Mouse (Mus musculus) lung, postnatal 0 days (tissue): Measurements from ENCODE around the gene Ap3d1. TPM values are rescaled to one million over a fixed set of nuclear protein-coding genes. Genes with fewer than 3 reads are reported as not detected.

Source experiments
- ATAC-seq: fragments of 200-750 bp; cut with Nextera tagmentation; 2 replicates; pipeline ENCODE4 v1.8.0; 2017; ENCODE audit warnings: moderate library complexity
- DNase-seq: peaks from one replicate; pipeline ENCODE4 v3.0.0-alpha.2; 2016; ENCODE audit warnings: low spot score
- H3K27ac ChIP-seq: fragments of 300-500 bp; sonication (generic); 2 replicates; pipeline ENCODE4 v1.5.1; 2014; ENCODE audit warnings: antibody characterized with exemption, mild to moderate bottlenecking, low read length, mixed read lengths
- H3K27me3 ChIP-seq: fragments of 300-500 bp; sonication (generic); replicated peaks from 2 replicates; pipeline ENCODE4 v1.6.1; 2014; ENCODE audit warnings: low read length, mixed read lengths; ENCODE audit not compliant: insufficient read depth
- H3K36me3 ChIP-seq: fragments of 300-500 bp; sonication (generic); 2 replicates; pipeline ENCODE4 v1.6.1; 2014; ENCODE audit warnings: low read length, mixed read lengths; ENCODE audit not compliant: insufficient read depth
- H3K4me1 ChIP-seq: fragments of 300-500 bp; sonication (generic); 2 replicates; pipeline ENCODE4 v1.6.1; 2014; ENCODE audit warnings: antibody characterized with exemption, low read depth, low read length, mixed read lengths; ENCODE audit not compliant: insufficient read depth
- H3K4me2 ChIP-seq: fragments of 300-500 bp; sonication (generic); replicated peaks from 2 replicates; pipeline ENCODE4 v1.6.1; 2014; ENCODE audit warnings: low read depth, mild to moderate bottlenecking, low read length, moderate library complexity, mixed read lengths
- H3K4me3 ChIP-seq: fragments of 300-500 bp; sonication (generic); 2 replicates; pipeline ENCODE4 v1.5.1; 2014; ENCODE audit warnings: low read depth, low read length
- H3K9ac ChIP-seq: fragments of 300-500 bp; sonication (generic); replicated peaks from 2 replicates; pipeline ENCODE4 v1.6.1; 2014; ENCODE audit warnings: low read depth, mild to moderate bottlenecking
- H3K9me3 ChIP-seq: fragments of 300-500 bp; sonication (generic); 2 replicates; pipeline ENCODE4 v1.6.1; 2016; ENCODE audit warnings: low read length, mixed read lengths
- CTCF ChIP-seq: IDR thresholded peaks from 2 replicates; pipeline ENCODE4 v1.5.1; 2016; ENCODE audit warnings: antibody characterized with exemption, mild to moderate bottlenecking
- EP300 ChIP-seq: IDR thresholded peaks from 2 replicates; pipeline ENCODE4 v1.6.1; 2016; ENCODE audit warnings: antibody characterized with exemption, mild to moderate bottlenecking, control low read depth
- WGBS: fragments of 180-500 bp; shearing (Covaris S2); extraction: QIAGEN DNeasy Blood & Tissue Kit; methylation state at CpG from one replicate; pipeline ENCODE4 v1.1.7; 2014; 5-methylcytosine and 5-hydroxymethylcytosine counted together
- polyA plus RNA-seq: library from polyadenylated mRNA; unstranded; fragments of >200 nt; fragmentation: Nextera tagmentation; extraction: Ambion mirVana; gene quantifications from 2 replicates; pipeline ENCODE4 v1.2.1, GENCODE M21; 2015

Gene Ap3d1
- polyA plus RNA-seq, 1 experiment from 2014 or later: 49.3 TPM

DNA sequence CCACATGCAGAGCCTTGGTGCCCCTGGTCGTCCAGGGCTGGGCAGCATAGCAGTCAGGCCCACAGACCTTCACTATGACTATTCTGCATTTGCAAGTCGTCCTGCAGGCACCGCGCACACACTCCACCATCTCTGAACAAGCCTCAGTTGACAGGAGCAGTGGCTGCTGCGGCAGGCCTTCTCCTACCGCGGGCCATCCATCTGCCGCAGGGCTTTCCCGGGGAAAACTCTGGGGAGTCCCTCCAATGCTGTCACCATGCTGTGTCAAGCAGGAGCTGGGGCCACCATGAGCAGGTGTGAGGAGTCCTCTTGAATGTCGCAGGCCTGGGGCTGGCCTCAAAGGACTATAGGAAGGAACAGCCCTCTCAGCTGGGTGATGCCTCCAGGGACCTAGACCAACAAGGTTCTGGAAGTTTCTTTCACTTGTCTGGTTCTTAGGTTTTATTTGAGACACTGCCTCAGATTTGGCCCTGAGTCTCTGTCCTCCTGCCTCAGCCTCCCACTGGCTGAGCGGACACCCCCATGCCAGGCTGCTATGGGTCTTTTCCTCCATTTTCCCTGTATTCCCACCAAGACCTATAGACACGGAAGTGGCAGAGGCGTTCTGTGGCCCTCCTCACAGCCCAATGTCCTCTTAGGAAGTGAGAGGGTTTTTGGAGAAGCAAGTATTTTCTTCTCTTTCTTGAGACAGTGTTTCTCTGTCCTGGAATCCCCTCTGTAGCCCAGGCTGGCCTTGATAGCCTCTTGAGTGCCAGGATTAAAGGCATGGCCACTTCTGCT, 47.7 kb downstream of the Ap3d1 start:
- no peaks in the 10 kb centered on the region for H3K9me3 ChIP-seq
- peak overlapping the region; percentile 85 for H3K27ac ChIP-seq
- no peak overlapping the region for H3K4me3 ChIP-seq
- peaks cover 15% of the 10 kb centered on the region; the same call in 1 of the 2 replicates for H3K4me1 ChIP-seq
- ATAC-seq: no peak
- peaks cover 10% of the 10 kb centered on the region; the same call in 1 of the 2 replicates for H3K36me3 ChIP-seq
- no peak overlapping the region for H3K9ac ChIP-seq
- no peak overlapping the region for H3K4me2 ChIP-seq
- DNase-seq: no peak
- H3K27me3 ChIP-seq: no peaks in the 10 kb centered on the region
- WGBS: 87% methylated on average over 13 of the region's 13 CpGs
- TF ChIP-seq EP300: no peak

DNA sequence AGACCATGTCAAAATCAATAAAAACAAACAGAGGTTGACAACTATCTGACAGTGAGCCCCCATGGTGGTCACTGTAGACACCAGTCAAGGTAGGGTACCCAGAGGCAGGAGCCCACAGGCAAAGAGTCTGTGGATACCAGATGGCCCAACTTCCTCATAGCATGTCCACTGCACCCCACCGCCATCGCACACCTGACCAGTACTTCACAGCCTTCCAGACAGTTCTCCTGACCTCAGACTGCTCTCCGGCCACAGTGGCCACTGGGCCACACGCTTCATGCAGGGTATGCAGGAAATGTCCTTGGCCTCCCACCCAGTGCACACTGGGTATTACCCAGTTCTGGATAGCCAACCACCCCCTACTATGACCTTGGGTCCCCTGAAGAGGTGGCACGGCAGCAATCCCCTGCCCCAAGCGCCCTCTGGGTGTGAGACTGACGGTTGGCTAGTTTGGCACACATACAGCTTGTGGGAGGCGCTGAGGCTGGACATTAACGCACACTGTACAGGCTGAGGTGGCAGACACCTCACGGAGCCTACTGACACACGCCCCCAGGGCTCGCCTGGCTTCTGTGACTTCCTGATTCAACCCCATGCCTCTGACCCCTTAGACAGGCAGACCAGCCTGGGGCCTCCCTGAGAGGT, 48.5 kb downstream of the Ap3d1 start:
- Histone ChIP-seq H3K9me3 (no peaks in the 10 kb centered on the region), H3K27ac (no peak overlapping the region), H3K27me3 (no peaks in the 10 kb centered on the region), H3K36me3 (peaks cover 13% of the 10 kb centered on the region; the same call in 1 of the 2 replicates), H3K9ac (no peak overlapping the region), H3K4me3 (no peak overlapping the region), H3K4me2 (no peak overlapping the region), H3K4me1 (peaks cover 15% of the 10 kb centered on the region; the same call in 1 of the 2 replicates)
- DNase-seq (no peak), ATAC-seq (no peak)
- 83% methylated on average over 12 of the region's 12 CpGs for WGBS
- TF ChIP-seq EP300 (no peak), CTCF (no peak)

DNA sequence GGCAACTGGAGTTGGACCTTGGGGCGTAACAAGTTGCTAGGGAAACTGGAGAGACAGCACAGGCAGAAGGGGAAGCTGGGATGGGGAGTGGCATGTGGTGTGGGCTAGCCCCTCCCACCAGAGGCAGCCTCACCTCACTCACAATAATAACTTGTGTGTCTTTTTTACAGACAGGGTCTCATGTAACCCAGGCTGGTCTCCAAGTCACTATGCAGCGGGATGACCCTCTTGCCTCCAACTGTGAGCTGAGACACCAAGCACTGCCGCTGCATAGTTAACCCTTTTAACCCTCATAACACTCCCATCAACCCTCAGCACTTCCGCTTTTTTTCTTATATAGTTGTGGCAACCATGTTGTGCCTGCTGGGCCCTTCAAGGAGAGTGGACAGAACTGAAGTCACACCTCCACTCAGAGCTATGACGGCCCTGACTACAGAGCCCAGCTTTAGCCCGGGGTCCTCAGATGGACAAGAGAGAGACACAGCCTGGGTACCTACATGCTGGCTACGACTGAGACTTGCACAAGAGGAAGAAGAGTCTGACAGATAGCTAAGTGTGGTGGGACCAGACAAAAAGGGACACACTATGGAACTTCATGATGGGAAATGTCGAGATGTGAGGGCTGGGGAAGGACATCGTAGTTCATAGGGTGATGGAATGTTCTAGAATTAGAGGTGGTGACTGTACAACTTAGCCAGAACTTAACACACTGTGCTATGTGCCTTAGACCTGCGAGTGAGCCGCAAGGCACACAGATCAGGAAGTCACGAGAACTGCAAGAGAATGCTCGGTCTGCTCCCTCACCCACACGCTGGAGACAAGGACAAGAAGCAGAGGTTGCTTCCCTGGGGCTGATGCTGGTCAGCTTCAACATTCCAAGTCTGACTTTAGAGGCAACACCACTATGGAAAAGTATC, 49.6 kb downstream of the Ap3d1 start:
- Histone ChIP-seq H3K4me3 (no peak overlapping the region), H3K36me3 (peaks cover 13% of the 10 kb centered on the region; the same call in 1 of the 2 replicates), H3K9ac (no peak overlapping the region), H3K4me1 (peaks cover 15% of the 10 kb centered on the region; the same call in 1 of the 2 replicates), H3K9me3 (no peaks in the 10 kb centered on the region), H3K4me2 (no peak overlapping the region), H3K27me3 (no peaks in the 10 kb centered on the region), H3K27ac (peak overlapping the region; percentile 32; the same call in 1 of the 2 replicates)
- TF ChIP-seq CTCF (no peak), EP300 (no peak)
- ATAC-seq (no peak), DNase-seq (no peak)
- 73% methylated on average over 14 of the region's 14 CpGs for WGBS

DNA sequence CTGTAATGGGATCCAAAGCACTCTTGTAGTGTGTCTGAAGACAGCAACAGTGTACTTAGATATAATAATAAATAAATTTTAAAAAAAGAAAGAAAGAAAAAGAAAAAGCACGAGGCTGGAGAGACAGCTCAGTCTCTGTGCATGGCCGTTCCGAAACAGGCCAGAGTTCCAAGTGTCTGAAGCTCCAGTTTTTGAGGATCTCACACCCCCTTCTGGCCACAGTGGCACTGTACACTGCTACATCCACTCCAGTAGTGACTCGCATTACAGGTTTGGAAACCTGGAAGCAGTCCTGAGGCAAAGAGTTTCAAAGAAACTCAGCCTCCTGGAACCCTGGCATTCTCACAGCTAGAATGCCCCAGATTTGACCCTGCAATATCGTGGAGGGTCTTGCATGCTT, 54.2 kb downstream of the Ap3d1 start:
- H3K36me3 ChIP-seq: peaks cover 33% of the 10 kb centered on the region; the same call in 1 of the 2 replicates
- no peak overlapping the region for H3K9ac ChIP-seq
- TF ChIP-seq CTCF (peak; percentile 87), EP300 (no peak)
- H3K4me2 ChIP-seq: no peak overlapping the region
- 16% methylated on average over 5 of the region's 5 CpGs for WGBS
- H3K9me3 ChIP-seq: no peaks in the 10 kb centered on the region
- H3K27me3 ChIP-seq: no peaks in the 10 kb centered on the region
- peak; percentile 88 for ATAC-seq
- H3K4me3 ChIP-seq: no peak overlapping the region
- no peaks in the 10 kb centered on the region for H3K4me1 ChIP-seq
- DNase-seq: peak; percentile 93
- no peak overlapping the region for H3K27ac ChIP-seq

DNA sequence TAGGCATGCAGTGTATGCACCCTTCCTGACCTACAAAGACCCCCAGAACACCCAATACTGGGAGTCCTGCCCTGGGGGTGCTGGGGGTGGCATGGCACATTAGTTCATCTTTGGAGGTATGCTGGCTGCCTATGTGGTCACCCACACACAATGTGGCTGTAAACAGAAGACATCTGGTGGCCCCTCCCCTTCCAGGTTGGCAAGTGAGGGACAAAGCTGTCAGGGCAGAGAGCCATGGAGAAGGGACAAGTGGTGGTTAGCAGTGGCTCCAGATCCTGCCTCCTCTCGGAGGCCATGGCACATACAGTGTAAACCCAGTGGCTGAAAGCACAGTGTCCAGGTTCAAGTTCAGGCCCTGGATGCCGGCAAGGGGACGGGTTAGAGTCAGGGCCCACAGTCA, 55.4 kb downstream of the Ap3d1 start:
- no peaks in the 10 kb centered on the region for H3K9me3 ChIP-seq
- H3K27me3 ChIP-seq: no peaks in the 10 kb centered on the region
- H3K4me1 ChIP-seq: no peaks in the 10 kb centered on the region
- no peak overlapping the region for H3K27ac ChIP-seq
- no peak overlapping the region for H3K9ac ChIP-seq
- peaks cover 33% of the 10 kb centered on the region; the same call in 1 of the 2 replicates for H3K36me3 ChIP-seq
- no peak overlapping the region for H3K4me3 ChIP-seq
- no peak overlapping the region for H3K4me2 ChIP-seq
- DNase-seq (no peak), ATAC-seq (no peak)
- WGBS: 81% methylated on average over 3 of the region's 3 CpGs
- no peak for TF ChIP-seq CTCF
- no peak for TF ChIP-seq EP300

DNA sequence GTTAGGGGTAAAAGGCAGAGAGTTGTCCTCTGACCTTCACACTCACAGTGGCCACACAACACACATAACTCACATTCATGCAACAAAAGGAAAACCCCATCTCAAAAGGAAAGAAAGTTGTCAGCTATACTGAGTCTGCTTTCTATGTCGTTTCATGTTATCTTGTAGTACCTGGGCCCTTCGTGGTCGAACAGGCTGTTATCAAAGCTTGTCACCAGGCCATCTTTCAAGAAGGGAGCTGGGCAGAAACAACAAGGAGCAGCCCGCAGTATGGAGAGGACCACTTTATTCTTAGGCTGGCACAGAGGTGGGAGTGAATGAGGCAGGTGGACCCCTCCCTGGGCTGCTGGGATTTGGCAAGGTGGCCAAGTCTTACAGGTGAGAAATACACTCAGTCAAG, 57.1 kb downstream of the Ap3d1 start:
- Histone ChIP-seq H3K4me3 (no peak overlapping the region), H3K4me2 (no peak overlapping the region), H3K9me3 (no peaks in the 10 kb centered on the region), H3K27ac (no peak overlapping the region), H3K27me3 (no peaks in the 10 kb centered on the region), H3K9ac (no peak overlapping the region), H3K4me1 (peaks cover under 1% of the 10 kb centered on the region; the same call in 1 of the 2 replicates), H3K36me3 (peaks cover 29% of the 10 kb centered on the region; the same call in 1 of the 2 replicates)
- TF ChIP-seq CTCF (no peak), EP300 (no peak)
- 72% methylated on average over 4 of the region's 4 CpGs for WGBS
- ATAC-seq: no peak
- DNase-seq: no peak
